Mouse (Mus musculus): ENCODE measurements around the gene Ugt1a7c.

The Ugt1a7c gene

DNA sequence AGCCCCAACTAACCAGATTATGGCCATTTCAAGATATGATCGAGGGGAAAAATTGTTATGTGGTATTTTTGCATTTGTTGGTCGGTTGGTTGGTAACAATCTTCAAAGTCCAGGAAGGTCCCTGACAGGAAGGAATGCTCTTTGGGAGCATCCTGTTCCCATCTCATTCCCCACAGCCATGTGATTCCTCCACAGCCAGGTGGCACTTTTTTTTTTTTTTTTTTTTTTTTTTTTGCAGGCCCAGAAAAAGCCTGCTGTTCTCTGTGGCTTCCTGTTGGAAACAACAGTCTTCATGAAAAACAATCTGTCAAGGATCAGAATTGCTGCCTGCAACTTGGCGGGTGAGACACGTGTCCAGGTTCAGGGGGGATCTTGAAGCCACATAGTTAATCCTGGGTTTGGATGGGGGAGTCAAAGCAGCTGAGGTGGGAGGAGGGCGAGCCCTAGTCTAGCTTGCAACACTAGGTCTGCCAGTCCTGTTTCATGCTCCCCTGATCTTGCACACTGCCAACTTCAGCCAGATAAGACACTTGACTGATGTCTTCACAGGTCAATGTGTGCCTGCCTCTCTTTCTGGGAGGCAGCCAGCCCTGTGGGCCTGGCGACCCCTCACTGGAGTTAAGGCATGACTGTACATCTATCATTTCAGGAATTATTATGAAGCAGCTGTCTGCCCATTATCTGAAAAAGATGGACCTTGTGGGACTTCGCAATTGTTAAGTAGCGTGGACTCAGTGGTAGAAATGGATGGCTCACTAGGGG, 164.2 kb downstream of the Ugt1a7c start:
- in situ Hi-C loops (cut with MseI, MboI): no loop called here

DNA sequence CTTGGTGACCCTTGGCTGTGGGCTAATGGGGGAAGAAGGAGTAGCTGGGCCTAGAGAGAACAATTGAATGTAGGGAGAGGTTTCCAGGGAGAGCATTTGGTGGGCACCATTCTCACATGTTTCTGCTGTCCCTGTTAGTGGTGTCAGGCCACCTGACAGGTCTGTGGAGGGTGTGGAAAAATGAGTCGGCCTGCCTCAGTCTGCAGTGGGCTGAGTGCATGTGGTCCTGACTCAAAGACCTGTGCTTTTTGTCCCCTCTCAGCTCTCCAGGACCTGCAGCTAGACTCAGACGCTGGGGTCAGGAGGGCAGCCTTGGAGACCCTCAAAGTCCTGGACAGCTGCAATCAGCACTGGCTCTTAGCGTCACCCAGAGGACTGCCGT, 164.8 kb downstream of the Ugt1a7c start:
- in situ Hi-C loops (cut with MseI, MboI): no loop called here

DNA sequence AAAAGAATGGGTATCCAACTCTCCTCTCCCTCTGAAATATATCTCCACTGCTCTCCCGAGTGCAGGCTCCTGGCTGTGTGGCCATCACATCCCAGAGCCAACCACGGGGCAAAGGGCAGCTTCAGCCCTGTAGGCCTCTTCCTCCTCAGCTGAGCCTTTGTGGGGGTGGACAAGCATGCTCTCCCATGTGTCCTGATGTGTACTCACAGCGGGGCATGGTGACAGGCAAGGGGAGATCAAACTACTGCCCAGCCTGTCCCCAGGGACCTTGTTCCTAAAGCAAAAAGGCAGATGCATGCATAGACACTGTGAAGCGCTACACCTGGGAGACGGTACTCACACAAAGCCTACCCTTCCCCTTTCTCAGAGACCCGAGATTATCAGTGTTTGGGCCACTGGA, 165.3 kb downstream of the Ugt1a7c start:
- in situ Hi-C loops (cut with MseI, MboI): no loop called here

DNA sequence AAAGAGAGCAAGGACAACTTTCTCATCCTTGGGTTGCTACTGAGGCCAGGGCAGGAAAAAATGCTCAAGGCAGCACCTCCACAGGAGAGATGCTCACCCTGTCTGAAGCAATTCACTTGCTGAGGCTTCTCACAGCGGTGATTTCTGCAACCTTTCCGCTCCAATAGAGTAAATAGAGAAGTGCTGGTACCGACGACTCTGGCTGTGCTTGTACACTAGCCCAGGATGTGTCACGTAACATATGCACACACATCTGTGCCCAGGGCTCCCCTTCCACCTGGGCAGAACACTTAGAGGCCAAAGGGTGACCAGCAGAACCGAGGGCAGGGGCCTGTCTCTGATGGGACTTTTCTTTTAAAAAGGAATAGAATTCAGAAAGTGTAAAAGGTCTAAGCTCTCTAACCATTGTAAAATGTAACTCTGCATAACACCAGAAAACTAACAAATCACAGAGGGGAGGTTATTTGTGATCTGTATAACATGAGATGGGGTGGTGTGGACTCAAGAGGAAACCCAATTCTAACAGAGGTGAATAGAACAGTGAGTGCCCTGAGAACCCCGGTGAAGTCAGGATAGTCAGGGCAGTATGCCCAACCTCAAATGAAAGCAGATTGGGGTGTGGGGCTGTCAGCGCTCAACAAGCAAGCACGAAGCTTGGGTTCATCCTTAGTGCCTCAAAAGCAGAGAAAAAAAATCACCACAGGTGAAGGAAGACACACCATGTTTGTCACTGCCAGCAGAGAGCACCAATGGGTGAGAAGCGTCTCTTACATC, 165.9 kb downstream of the Ugt1a7c start:
- in situ Hi-C loops (cut with MseI, MboI): no loop called here

DNA sequence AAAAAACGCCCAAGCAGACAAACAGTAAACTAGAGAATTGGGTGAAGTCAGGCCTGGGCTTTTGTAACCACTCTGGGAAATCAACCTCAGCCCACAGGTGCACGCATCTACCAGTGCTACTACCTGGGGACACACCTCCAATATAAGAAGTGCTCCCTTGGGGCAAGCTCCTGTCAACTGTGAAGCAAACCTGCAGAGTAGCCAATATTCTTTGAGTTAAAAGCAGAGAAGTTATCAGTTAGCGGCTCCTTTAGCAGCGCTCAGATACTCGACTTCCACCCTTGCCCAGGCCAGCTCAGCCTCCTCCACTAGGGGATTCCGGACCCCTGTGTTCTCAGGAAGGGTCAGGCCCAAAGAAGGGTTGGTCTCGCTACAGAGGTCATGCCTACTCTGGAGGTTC, 166.8 kb downstream of the Ugt1a7c start:
- in situ Hi-C loops (cut with MseI, MboI): no loop called here

DNA sequence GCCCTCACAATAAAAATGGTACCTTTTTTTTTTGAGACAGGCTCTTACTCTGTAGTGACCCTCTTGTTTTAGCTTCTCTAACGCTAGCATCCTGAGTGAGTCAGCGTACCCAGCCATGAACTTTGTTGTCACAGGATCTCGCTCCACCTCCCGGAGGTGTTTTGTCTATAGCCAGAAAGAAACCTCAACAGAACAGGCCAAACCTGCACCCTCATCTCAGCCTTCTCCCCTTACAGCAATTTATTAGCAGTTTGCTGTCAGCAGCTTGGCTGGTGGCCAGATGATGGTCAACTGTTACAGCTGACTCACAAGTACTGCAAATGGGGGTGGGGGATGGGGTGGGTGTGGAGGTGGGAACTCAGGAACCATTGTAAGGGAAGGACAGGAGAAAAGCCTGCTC, 167.4 kb downstream of the Ugt1a7c start:
- in situ Hi-C loops (cut with MseI, MboI): no loop called here

DNA sequence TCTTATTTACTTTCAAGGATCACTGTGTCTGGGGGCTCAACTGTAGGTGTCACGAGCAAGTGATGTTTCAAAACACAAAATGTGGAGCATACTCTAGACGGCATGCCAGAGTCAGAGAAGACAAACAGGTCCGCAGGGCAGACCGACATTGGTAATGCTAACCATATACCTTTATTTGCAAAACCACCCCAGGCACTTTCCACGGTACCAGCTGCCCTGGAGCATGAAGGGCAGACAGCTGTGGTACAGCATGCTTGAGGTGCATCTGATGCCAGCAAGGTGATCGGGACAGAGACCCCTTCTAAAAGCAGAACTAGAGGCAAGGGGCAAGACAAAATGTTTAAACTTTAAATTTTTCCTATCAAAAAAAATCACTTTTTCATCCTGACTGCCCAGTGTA, 168.1 kb downstream of the Ugt1a7c start:
- in situ Hi-C loops (cut with MseI, MboI): no loop called here

DNA sequence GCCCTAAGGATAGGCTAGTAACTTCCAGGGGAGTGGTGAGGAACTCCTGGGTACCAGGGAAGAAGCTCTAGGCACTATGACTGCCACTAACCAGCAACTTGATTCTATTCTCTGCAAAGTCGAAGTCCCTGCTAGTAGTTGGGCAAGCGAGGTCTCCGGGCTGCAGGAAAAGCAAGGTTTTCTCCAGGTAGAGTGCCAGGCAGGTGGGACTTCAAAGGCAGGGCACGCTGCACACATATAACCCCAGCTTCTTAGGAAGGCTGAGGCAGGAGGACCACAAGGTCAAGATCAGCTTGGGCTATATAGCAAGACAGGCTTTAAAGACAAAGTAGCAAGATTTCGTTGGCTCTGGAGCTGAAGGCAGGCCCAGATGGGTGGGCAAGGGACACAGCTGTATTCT, 168.9 kb downstream of the Ugt1a7c start:
- in situ Hi-C loops (cut with MseI, MboI): no loop called here

DNA sequence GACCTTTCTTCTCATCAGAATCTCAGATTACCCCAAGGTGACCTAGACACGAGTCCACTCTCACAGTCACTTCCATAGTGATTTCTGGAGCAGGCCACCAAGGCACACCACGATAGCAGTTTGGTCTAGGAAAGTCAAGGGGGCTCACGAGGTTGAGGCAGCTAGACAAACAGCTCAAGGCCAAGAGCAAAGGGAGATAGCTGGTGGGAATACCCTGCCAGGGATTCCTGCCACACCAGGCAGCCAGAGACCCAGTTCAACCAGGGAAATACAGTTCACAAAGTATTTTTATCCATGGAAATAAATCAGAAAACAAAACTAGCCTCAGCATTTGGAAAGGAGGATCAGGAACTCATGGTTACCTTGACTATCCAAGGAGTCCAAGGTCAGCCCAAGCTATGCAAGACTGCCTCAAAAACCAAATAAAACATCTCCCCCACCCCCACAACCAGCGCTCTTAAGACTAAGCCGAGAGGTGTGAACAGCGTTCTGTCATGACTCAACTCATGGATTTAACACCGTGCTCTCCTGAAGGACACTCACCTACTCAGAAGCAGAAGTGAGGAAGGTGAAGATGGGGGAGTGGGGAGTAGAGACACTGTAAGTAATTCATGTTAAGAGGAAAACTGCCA, 169.5 kb downstream of the Ugt1a7c start:
- in situ Hi-C loops (cut with MseI, MboI): no loop called here

DNA sequence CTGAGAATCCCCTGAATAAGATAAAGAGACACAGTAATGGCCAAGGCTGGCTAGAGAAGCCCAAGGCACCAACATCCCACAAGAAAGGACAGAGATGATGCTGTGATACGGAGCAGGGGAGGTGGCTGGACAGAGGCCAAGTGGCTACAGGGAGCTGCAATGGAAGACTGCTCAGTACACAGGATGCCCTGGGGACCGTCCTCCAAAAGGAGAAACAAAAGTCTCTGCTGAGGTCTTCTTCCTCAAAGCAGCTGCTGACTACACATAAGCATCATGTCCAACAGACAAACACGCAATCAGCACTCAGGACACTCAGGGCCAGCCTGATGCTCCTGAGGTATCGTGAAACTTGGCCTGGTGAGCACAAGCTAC, 170.0 kb downstream of the Ugt1a7c start:
- in situ Hi-C loops (cut with MseI, MboI): no loop called here

DNA sequence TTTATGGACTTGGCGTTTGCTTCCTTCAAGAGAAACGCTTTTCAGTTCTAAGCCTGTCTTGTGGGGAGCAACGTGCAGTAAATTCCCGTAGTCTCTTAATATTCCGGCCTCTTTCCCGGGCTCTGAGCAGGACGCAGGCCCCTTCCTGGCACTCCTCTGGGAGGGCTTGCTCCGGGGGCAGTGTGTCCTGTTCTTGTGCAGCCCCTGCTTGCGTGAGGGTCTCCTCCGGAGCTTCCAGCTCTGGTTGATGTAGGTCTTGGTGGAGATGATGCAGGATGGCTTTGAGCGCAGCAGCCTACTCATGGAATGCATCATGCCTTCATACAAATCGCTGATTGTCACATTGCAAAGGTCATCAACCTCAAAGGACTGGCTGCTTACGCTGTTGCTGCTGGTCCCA, 171.3 kb downstream of the Ugt1a7c start:
- in situ Hi-C loops (cut with MseI, MboI): no loop called here

DNA sequence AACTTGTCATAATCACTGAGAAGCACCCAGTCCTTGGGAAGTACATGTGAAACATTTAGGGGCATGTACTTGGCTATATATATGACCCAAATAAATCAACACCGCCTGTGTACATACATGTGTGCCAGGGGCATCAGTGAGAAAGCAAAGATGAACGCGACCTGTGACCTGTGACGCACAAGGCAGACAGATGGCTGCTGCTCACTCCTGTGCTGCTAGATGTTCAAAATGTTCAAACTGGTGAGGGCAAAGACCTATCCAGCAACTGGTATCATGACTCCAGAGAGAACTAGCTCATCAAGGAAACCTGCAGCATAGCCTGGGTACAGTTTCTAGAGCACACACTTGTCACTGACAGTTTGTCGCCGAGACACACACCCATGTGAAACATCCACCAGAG, 172.6 kb downstream of the Ugt1a7c start:
- in situ Hi-C loops (cut with MseI, MboI): no loop called here

DNA sequence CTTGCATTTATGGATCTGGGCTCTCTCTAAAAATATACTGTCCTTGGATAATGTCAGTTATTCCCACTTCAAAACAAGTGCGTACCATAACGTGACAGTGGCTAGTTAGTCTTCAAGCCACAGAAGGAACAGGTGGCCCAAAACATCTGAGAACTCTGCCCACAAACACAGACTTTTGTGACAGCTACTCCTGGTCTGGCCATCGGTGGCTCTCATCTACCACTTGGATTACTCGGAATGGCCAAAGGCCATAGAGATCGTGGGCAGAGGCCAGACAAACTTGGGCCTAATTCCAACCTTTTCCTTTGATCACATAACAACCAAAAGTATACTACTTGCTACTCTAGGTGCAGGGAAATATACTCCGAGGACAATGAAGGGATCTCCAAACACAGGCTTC, 173.2 kb downstream of the Ugt1a7c start:
- in situ Hi-C loops (cut with MseI, MboI): no loop called here
